Mouse (Mus musculus) embryonic facial prominence, embryonic 14.5 days (tissue): ENCODE results near the gene Card14. TPM values are rescaled to one million over a fixed set of nuclear protein-coding genes. Genes with fewer than 3 reads are reported as not detected.

Experiments used
- ATAC-seq: fragments of 200-750 bp; cut with Nextera tagmentation; 2 replicates; pipeline ENCODE4 v1.8.0; 2017; ENCODE audit warnings: low read depth, moderate number of reproducible peaks, moderate TSS enrichment
- DNase-seq: peaks from one replicate; pipeline ENCODE4 v3.0.0-alpha.2; 2015; ENCODE audit warnings: low spot score
- H3K27ac ChIP-seq: fragments of 300-500 bp; sonication (generic); replicated peaks from 2 replicates; pipeline ENCODE4 v1.5.1; 2014; ENCODE audit warnings: low read depth, mild to moderate bottlenecking, low read length, moderate library complexity
- H3K27me3 ChIP-seq: fragments of 300-500 bp; sonication (generic); replicated peaks from 2 replicates; pipeline ENCODE4 v1.6.1; 2014; ENCODE audit warnings: low read length; ENCODE audit not compliant: control insufficient read depth, insufficient read depth
- H3K36me3 ChIP-seq: fragments of 300-500 bp; sonication (generic); 2 replicates; pipeline ENCODE4 v1.6.1; 2014; ENCODE audit warnings: low read length, mixed read lengths; ENCODE audit not compliant: control insufficient read depth, insufficient read depth
- H3K4me1 ChIP-seq: fragments of 300-500 bp; sonication (generic); 2 replicates; pipeline ENCODE4 v1.6.1; 2014; ENCODE audit warnings: antibody characterized with exemption, low read length; ENCODE audit not compliant: control insufficient read depth, insufficient read depth
- H3K4me2 ChIP-seq: fragments of 300-500 bp; sonication (generic); 2 replicates; pipeline ENCODE4 v1.6.1; 2014; ENCODE audit warnings: low read depth, mild to moderate bottlenecking, low read length, moderate library complexity, mixed read lengths
- H3K4me3 ChIP-seq: fragments of 300-500 bp; sonication (generic); 2 replicates; pipeline ENCODE4 v1.5.1; 2014; ENCODE audit warnings: low read depth, mild to moderate bottlenecking, low read length
- H3K9ac ChIP-seq: fragments of 300-500 bp; sonication (generic); 2 replicates; pipeline ENCODE4 v1.6.1; 2014; ENCODE audit warnings: low read depth, mild to moderate bottlenecking, low read length, moderate library complexity, mixed read lengths
- H3K9me3 ChIP-seq: fragments of 300-500 bp; sonication (generic); 2 replicates; pipeline ENCODE4 v1.6.1; 2016; ENCODE audit warnings: low read length; ENCODE audit not compliant: control insufficient read depth
- whole genome bisulfite sequencing: fragments of 180-500 bp; shearing (Covaris S2); extraction: QIAGEN DNeasy Blood & Tissue Kit; methylation state at CpG from one replicate; pipeline ENCODE4 v1.1.7; 2014; 5-methylcytosine and 5-hydroxymethylcytosine counted together
- polyA plus RNA-seq: library from polyadenylated mRNA; unstranded; fragments of >200 nt; fragmentation: Nextera tagmentation; extraction: Ambion mirVana; gene quantifications from 2 replicates; pipeline ENCODE4 v1.2.1, GENCODE M21; 2014

Card14 gene
- polyA plus RNA-seq, 1 experiment from 2014 or later: 1.4 TPM

GRCm38 (mm10) chr11:119298917-119299316 is 8.7 kb upstream of the Card14 start:
- peak overlapping the region; percentile 91; the same call in 1 of the 2 replicates for H3K27ac ChIP-seq
- peaks cover 45% of the 10 kb centered on the region for H3K36me3 ChIP-seq
- no peaks in the 10 kb centered on the region for H3K9me3 ChIP-seq
- H3K27me3 ChIP-seq: no peaks in the 10 kb centered on the region
- WGBS: 14% methylated on average over 7 of the region's 7 CpGs
- peak overlapping the region; percentile 99 for H3K9ac ChIP-seq
- no peak for ATAC-seq
- H3K4me2 ChIP-seq: peak overlapping the region; percentile 85
- no peak for DNase-seq
- H3K4me1 ChIP-seq: peaks cover 9% of the 10 kb centered on the region
- H3K4me3 ChIP-seq: peak overlapping the region; percentile 93

- peak within 1 kb of the TSS; percentile 93 for H3K4me3 ChIP-seq
- H3K27ac ChIP-seq: peak within 1 kb of the TSS; percentile 91
- no peaks in the 10 kb centered on the region for H3K9me3 ChIP-seq
- DNase-seq: peak; percentile 98
- peak; percentile 96 for ATAC-seq
- H3K27me3 ChIP-seq: no peaks in the 10 kb centered on the region
- H3K4me1 ChIP-seq: peaks cover 9% of the 10 kb centered on the region
- peak within 1 kb of the TSS; percentile 95 for H3K4me2 ChIP-seq
- peaks cover 38% of the 10 kb centered on the region for H3K36me3 ChIP-seq
- H3K9ac ChIP-seq: peak within 1 kb of the TSS; percentile 99
- WGBS: under 1% methylated on average over 51 of the region's 89 CpGs
Observed at GRCm38 (mm10) chr11:119299391-119300245, 8.0 kb upstream of the Card14 start, which contains the start of gene Eif4a3. Gene Eif4a3, minus strand, starts transcription at chr11:119300089.

DNA sequence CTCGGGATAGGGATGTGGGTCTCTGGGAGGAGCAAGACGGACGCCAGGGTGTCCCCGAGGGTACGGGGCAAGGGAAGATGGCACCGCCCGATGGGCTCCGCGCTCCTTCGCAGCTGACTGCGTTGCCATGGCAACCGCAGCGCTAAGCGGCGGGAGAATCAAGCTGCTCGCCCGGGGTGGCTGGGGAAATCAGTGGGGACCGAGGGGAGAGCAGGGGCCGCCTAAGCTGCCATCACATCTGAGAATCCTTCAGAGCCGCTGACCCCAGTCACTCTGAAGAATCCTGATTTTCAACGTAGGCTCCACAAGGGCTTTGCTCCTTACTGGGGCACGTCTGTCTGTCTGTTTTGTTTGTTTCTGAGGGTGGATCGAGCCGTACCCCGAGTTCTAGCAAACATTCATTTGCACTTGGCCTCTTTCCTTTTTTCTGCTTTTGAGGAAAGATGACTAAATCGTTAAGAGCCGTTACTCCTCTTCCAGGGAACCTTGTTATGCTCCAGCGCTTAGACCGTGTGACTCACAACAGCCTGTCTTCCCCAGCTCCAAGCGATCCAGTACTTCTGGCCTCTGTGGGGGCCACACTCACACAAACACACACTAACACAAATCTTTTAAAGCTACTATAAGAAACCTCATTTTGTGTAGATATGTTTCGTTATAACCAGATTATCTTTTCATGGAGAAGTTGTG is 7.2 kb upstream of the Card14 start:
- DNase-seq (no peak), ATAC-seq (peak; percentile 4)
- Histone ChIP-seq H3K4me2 (peak overlapping the region; percentile 95), H3K27ac (peak overlapping the region; percentile 91), H3K9ac (peak overlapping the region; percentile 99), H3K27me3 (no peaks in the 10 kb centered on the region), H3K4me3 (peak overlapping the region; percentile 93), H3K36me3 (peaks cover 31% of the 10 kb centered on the region), H3K4me1 (peaks cover 9% of the 10 kb centered on the region), H3K9me3 (no peaks in the 10 kb centered on the region)
- WGBS: 2% methylated on average over 21 of the region's 31 CpGs

- no peak for ATAC-seq
- H3K27me3 ChIP-seq: no peaks in the 10 kb centered on the region
- H3K9me3 ChIP-seq: no peaks in the 10 kb centered on the region
- H3K36me3 ChIP-seq: peaks cover 25% of the 10 kb centered on the region
- H3K27ac ChIP-seq: no peak overlapping the region
- H3K4me1 ChIP-seq: peaks cover 9% of the 10 kb centered on the region
- peak overlapping the region; percentile 99 for H3K9ac ChIP-seq
- no peak overlapping the region; the same call in 1 of the 2 replicates for H3K4me3 ChIP-seq
- WGBS: 28% methylated on average over 2 of the region's 2 CpGs
- peak overlapping the region; percentile 95; the same call in 1 of the 2 replicates for H3K4me2 ChIP-seq
- DNase-seq: no peak
Observed at GRCm38 (mm10) chr11:119300986-119301385, 6.6 kb upstream of the Card14 start.

DNA sequence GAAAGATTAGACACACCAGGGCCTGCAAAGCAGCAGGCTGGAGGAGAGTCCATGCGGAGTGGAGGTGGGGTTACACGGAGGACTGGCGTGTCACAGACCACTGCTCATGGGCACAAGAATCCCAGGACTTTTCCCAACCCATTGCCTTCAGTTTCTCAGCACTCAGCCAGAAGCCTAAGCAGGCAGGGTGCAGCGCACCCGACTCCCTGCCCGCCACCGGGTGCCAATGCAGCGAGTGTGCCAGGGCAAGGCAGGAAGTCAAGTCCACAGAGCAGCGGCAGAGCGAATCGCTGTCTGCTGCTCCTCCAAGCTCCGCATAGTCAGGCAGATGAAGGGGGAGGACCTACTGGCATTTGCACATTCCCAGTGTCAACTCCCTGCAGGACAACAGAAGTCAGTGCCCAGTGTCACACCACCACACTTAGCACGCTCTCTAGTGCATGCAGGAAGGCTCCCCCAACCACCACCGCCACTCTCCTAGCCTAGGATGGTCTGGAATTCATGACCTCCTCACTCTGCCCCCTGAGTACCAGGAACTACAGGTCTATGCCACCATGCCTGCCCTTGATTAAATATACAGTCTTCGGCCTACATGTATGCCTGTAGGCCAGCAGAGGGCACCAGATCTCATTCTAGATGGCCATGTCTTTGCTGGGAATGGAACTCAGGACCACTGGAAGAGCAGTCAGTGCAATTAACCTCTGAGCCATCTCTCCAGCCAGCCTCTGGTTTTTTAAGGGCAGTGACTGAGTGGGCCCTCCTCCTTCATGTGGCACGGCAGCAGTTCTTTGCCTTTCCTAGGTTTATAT is 2.5 kb upstream of the Card14 start:
- no peak for ATAC-seq

DNA sequence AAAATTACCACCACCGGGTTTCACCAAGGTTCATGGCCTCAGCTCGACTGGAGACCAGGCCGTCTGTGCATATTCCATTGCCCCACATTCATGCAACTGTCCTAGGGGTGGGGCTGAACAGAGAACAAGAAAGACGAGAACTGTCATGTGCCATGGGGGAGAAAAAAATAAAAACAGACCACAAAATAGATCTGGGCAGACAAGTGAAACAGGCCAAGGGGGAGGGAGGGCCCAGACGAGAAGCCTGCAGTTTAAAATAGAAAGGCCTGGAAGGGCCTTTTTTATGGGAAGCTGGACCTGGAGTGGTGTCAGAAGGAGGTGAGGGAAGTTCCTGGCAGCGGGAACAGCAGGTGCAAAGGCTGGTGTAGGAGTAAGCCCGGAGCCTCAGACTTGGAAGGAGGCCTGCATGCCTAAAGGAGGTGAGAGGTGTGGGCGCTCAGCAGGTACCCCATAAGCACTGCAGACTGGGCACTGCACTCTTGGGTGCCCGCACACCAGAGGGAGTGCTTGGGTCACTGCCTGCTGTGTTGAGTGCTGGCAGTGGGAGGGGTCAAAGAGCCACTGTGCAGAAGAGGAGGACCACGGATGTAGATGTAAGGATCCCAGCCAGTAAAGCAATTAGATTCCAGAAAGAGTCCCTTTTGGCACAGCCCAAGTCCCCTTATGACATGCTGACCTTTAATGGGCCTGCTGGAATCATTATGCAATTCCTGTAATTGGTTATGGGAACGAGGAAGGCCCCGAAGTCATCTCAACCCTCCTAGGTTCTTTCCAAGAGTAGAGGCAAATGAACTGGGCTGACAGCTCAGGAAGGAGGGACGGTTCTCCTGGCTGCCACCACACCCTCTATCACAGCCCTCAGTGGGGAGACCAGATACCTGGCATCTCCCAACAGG is 558 bp upstream of the Card14 start:
- no peak overlapping the region for H3K9ac ChIP-seq
- H3K4me3 ChIP-seq: no peak overlapping the region
- H3K4me2 ChIP-seq: no peak overlapping the region
- no peak overlapping the region for H3K27ac ChIP-seq
- no peaks in the 10 kb centered on the region for H3K36me3 ChIP-seq
- DNase-seq (peak; percentile 32), ATAC-seq (no peak)
- H3K4me1 ChIP-seq: 0 out of 2 replicates have a peak, but pooled peaks cover 6% of the 10 kb centered on the region
- 48% methylated on average over 13 of the region's 13 CpGs for WGBS
- H3K27me3 ChIP-seq: no peaks in the 10 kb centered on the region
- H3K9me3 ChIP-seq: no peaks in the 10 kb centered on the region

More for the DNA sequence above, 2.5 kb upstream of the Card14 start:
- no peaks in the 10 kb centered on the region for H3K36me3 ChIP-seq
- no peak overlapping the region for H3K4me2 ChIP-seq
- no peak overlapping the region for H3K9ac ChIP-seq
- H3K4me1 ChIP-seq: 0 out of 2 replicates have a peak, but pooled peaks cover 6% of the 10 kb centered on the region
- 35% methylated on average over 10 of the region's 16 CpGs for WGBS
- no peak overlapping the region for H3K27ac ChIP-seq
- H3K4me3 ChIP-seq: no peak overlapping the region
- peak; percentile 67 for DNase-seq
- H3K27me3 ChIP-seq: no peaks in the 10 kb centered on the region
- H3K9me3 ChIP-seq: no peaks in the 10 kb centered on the region

DNA sequence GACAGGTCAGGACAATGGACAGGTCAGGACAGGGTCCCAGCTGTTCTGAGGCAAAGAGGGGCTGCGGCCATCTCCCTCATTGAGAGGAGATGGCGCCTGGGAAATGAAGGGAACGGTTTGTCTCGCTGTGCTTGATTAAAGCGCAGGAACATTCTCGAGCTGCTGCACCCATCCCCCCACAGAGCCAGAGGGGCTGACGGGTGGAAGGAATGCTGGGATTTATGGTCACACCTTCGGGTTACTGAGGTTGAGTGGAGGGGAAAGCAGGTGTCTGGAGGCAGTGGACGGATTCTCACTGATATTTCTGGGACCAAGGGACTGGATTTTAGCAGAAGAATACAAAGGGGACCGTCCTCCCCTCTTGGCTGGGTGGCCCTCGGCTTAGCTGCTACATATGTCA is 348 bp downstream of the Card14 start:
- no peak overlapping the region for H3K4me3 ChIP-seq
- H3K4me1 ChIP-seq: 0 out of 2 replicates have a peak, but pooled peaks cover 6% of the 10 kb centered on the region
- no peak overlapping the region for H3K27ac ChIP-seq
- H3K27me3 ChIP-seq: no peaks in the 10 kb centered on the region
- no peaks in the 10 kb centered on the region for H3K9me3 ChIP-seq
- 19% methylated on average over 11 of the region's 11 CpGs for WGBS
- H3K36me3 ChIP-seq: no peaks in the 10 kb centered on the region
- peak overlapping the region; percentile 10; the same call in 1 of the 2 replicates for H3K4me2 ChIP-seq
- DNase-seq: no peak
- no peak for ATAC-seq
- peak overlapping the region; percentile 42; the same call in 1 of the 2 replicates for H3K9ac ChIP-seq
